Mouse (Mus musculus): ENCODE results near the gene Crybb2. TPM values are rescaled to one million over a fixed set of nuclear protein-coding genes. Genes with fewer than 3 reads are reported as not detected.

The Crybb2 gene
- total RNA-seq, 2 experiments from 2014 or later, result not detected

DNA sequence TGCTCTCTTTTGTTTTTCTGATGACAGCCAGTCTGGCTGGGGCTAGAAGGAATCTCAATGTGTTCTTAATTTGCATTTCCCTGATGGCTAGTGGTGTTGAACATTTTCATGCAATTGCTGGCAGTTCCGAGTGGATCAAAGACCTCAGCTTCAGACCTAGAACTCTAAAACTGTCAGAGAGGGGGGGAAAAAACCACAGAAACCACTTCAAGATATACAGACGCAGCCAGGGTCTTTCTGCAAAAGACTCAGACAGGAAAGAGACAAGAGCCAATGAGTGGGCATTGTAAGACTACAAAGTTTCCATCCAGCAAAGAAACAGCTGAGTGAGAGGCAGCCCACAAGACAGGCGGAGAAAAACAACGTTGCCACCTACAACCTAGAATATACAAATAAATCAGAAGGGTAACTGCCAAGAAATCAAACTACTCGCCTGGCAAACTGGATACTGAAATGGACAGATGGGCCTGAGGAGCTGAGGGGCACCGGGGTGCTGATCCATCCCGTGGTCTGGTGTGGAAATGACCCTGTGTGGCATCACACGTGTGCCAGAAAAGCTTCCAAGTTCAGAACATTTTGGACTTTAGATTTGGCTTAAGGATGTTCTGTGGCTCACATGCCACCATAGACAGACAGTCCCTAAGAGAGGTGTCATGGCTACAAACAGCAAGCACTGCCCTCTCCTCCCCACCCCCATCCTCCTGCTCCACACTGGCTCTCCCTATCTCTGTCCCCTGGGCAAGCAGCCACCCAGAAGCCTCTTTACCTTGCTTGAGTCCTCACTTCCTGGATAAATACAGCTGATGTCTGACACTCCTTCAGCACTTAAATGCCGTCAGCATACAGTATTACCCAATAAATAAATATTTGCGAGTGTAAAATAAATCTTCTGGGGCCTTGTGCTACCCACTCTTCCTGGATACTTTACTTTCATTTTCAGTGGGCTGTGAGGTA lies 34.5 kb downstream of the Crybb2 start:
- DNase-seq (ENCODE audit: low spot score in 2 of 2), result no peak

DNA sequence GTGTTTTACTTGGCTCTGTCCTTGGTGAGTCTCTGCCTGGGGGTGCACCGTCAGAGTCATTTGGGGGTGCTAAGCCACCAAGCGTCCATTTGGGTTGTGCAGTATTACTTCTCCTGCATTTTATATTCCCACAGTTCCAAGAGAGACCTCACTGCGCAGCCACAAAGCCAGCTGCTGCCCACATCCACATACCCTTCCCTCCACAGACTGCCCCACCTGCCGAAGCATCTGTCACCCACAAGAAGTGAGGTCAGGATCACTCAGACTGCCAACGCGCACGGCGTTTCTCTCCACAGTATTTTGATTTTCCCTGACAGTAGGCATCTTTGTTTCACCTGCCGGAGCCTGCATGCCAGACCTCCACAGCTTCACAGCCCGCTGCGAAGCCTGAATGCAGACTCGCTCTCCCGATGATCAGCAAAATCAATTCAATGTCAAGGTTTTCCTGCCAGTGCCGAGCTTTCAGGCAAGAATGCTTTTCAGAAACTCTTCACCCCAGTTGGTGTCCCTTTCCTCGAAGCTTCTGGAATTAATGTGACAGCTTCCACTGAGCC lies 38.6 kb downstream of the Crybb2 start:
- no peak for DNase-seq (ENCODE audit: low spot score in 2 of 2)

DNA sequence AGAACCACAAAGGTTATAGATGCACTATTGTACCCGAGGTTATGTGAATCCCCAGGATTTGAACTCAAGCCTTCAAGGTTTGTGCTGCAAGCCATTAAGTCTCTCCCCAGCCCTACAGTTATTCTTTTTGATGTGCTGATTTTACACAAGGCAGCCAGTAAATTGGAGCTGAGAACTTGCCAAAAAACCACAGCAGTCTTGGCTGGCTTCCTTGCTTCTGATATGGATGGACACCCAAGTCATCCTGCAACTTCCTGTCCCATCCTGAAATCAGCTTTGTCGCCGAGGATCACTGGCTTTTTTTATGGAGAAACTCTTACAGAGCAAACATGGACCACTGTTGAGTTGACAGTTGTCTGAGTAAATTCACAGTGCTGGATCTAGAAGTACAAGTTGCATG lies 39.8 kb downstream of the Crybb2 start:
- DNase-seq (ENCODE audit: low spot score in 2 of 2), result no peak

GRCm38 (mm10) chr5:113026706-113027105 lies 43.2 kb downstream of the Crybb2 start:
- no peak for DNase-seq (ENCODE audit: low spot score in 2 of 2)

DNA sequence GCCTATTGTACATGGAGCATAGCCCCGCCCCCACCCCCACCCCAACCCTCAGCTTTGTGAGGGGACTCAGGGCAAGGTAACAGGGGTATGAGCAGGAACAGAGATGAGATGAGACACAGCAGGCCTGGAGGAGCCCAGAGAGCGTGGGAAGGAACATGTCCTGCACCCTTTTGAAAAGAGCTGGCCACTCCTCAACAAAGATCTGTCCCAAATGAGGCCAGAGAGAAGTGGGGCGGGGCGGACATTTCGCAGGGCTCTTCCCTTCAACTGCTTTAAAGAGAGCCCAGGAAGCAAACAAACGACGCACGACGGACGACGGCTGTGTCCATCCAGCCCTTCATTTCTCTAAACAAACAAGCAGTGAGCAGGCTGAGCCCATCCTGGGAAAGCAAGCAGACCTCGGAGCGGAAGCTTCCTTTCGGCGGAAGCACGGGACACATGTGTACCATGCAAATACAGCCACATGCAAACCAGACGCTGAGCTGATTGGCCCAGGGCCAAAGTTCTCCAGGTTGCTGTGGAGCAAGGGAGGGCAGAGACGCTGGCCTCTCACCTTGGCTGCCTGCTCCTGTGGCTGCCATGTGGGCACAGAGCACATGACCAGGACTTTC lies 45.7 kb downstream of the Crybb2 start:
- DNase-seq (ENCODE audit: low spot score in 2 of 2), result no peak

- DNase-seq (ENCODE audit: low spot score in 2 of 2), result peak; percentile 65 to 84
These were observed 51.7 kb downstream of the Crybb2 start for GRCm38 (mm10) chr5:113018190-113018589.

DNA sequence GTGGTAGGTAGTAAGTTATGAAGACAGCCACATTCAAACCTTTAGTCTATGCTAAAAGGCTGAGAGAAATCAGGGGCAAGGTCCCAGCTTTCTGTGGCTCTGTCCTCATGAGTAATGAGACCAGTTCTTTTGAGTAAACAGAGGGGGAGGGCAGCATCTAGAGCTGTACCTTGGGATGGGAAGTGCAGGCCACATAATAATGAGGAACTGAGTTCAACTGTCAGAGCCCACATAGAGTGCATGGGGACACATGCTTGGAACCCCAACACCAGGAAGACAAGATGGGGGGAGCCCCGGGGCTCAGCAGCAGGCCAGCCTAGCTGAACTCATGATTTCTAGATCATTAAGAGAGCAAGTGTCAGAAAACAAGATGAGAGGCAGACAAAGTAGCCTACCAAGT lies 52.9 kb downstream of the Crybb2 start:
- no peak for DNase-seq (ENCODE audit: low spot score in 2 of 2)

DNA sequence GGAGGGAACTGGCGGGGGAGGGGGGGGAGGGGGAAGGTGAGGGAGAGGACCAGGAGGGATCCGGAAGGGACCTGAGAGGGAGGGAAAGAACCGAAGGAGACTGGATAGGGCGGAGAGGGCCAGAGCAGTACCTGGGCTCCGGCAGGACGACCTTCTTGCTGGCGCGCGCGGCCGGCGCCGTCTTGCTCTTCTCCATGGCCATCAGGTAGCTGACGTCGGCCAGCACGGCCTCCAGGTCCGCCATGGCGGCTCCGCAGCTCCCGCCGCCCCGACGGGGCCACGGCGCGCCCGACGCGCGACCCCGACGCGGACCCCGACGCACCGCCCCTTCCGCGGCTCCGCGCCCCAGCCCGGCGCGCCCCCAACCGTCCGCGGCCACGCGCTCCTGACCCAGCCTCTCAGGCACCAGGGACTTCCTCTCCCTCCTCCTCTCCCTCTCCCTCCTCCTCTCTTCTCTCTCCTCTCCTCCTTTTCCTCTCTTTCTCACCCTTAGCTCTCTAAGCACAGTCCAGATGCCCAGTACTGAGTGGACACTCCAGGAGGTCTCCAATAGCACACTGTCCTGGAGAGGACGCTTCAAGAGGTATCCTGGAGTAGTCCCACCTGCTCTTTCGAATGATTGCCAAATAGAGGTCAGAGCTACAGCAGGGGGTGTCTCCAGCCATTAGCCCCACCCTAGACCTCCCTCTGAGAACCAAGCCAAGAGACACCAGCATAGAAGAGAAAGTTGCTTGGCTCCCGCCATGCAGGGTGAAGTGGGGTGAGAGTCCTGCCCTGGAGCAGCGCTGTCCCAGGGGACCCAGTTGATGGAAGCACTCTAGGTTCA lies 54.5 kb downstream of the Crybb2 start, which contains the start of gene Grk3:
TSS of gene Grk3 (minus strand) at position 556 of the 826 bp plus-strand sequence.
- peak; percentile 61 for DNase-seq (ENCODE audit: low spot score in 2 of 2)

GRCm38 (mm10) chr5:113014808-113015235 lies 55.1 kb downstream of the Crybb2 start:
- DNase-seq (ENCODE audit: low spot score in 2 of 2), result peak in 1 of 2 experiments; percentile 53

GRCm38 (mm10) chr5:113014111-113014807 lies 55.7 kb downstream of the Crybb2 start:
- DNase-seq (ENCODE audit: low spot score in 2 of 2), result no peak

DNA sequence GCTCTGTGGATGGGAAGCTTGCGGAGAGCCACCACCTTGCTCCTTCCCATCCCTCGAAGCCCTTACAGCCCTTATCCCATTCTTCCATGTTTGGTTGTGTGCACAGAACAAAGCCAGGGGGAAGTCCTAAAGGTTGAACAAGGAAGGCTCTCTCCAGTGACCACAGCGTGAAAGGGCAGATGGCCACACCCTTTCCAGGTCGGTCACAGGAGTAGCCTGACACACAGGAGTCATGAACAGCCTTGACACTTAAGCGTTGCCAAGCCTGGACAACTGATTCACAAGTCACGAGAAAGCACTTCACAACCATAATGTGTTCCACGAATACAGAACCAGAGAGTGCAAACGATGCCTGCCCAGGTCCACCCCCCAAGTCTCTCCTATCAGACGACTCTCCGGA lies 58.0 kb downstream of the Crybb2 start:
- no peak for DNase-seq (ENCODE audit: low spot score in 2 of 2)

GRCm38 (mm10) chr5:113009183-113009820 lies 60.6 kb downstream of the Crybb2 start:
- DNase-seq (ENCODE audit: low spot score in 2 of 2), result no peak

GRCm38 (mm10) chr5:113008496-113008895 lies 61.4 kb downstream of the Crybb2 start:
- no peak for DNase-seq (ENCODE audit: low spot score in 2 of 2)

Other genes starting within 250 kb of the Crybb2 start
- 1 to 10 TPM; 2.2 to 2.6 TPM for gene Myo18b, start 173.8 kb downstream of the Crybb2 start, total RNA-seq (2021)
- gene Grk3, start 54.3 kb downstream of the Crybb2 start, total RNA-seq (2021), result 10 to 100 TPM; 57.3 to 76.8 TPM
- gene Crybb3, start 11.5 kb upstream of the Crybb2 start, total RNA-seq (2021), result 1 to 10 TPM; 2.6 to 3.0 TPM
- gene 2900026A02Rik, start 151.1 kb upstream of the Crybb2 start, total RNA-seq (2021), result 10 to 100 TPM; 69.6 to 70.6 TPM
- gene Tmem211, start 156.8 kb upstream of the Crybb2 start, total RNA-seq (2021), result not detected
- 10 to 100 TPM; 67.8 to 73.2 TPM for gene Sgsm1, start 240.7 kb upstream of the Crybb2 start, total RNA-seq (2021)

Measured in layer of hippocampus, postnatal 14 days (tissue).